Mouse (Mus musculus) midbrain, postnatal 0 days (tissue): ENCODE results near the gene Zc3h18. TPM values are rescaled to one million over a fixed set of nuclear protein-coding genes. Genes with fewer than 3 reads are reported as not detected.

ENCODE experiments used
- ATAC-seq: fragments of 200-750 bp; cut with Nextera tagmentation; 2 replicates; pipeline ENCODE4 v1.8.0; 2017; ENCODE audit warnings: moderate number of reproducible peaks, mild to moderate bottlenecking, moderate TSS enrichment, moderate library complexity; ENCODE audit not compliant: low FRiP score
- DNase-seq: peaks from one replicate; pipeline ENCODE4 v3.0.0-alpha.2; 2015; ENCODE audit warnings: low spot score
- H3K27ac ChIP-seq: fragments of 300-500 bp; sonication (generic); 2 replicates; pipeline ENCODE4 v1.5.1; 2014; ENCODE audit warnings: low read depth, mild to moderate bottlenecking, low read length, mixed read lengths
- H3K27me3 ChIP-seq: fragments of 300-500 bp; sonication (generic); 2 replicates; pipeline ENCODE4 v1.6.1; 2014; ENCODE audit warnings: low read length, control low read depth, mixed read lengths; ENCODE audit not compliant: insufficient read depth
- H3K36me3 ChIP-seq: fragments of 300-500 bp; sonication (generic); 2 replicates; pipeline ENCODE4 v1.6.1; 2014; ENCODE audit warnings: low read length, control low read depth, mixed read lengths; ENCODE audit not compliant: insufficient read depth
- H3K4me1 ChIP-seq: fragments of 300-500 bp; sonication (generic); 2 replicates; pipeline ENCODE4 v1.6.1; 2014; ENCODE audit warnings: mild to moderate bottlenecking, control low read depth, antibody characterized with exemption, low read length, mixed read lengths; ENCODE audit not compliant: insufficient read depth
- H3K4me2 ChIP-seq: fragments of 300-500 bp; sonication (generic); 2 replicates; pipeline ENCODE4 v1.6.1; 2014; ENCODE audit warnings: low read depth, mild to moderate bottlenecking, low read length, mixed read lengths; ENCODE audit not compliant: poor library complexity, severe bottlenecking
- H3K4me3 ChIP-seq: fragments of 300-500 bp; sonication (generic); 2 replicates; pipeline ENCODE4 v1.5.1; 2014; ENCODE audit warnings: low read depth, mild to moderate bottlenecking, low read length, moderate library complexity
- H3K9ac ChIP-seq: fragments of 300-500 bp; sonication (generic); replicated peaks from 2 replicates; pipeline ENCODE4 v1.6.1; 2014; ENCODE audit warnings: mild to moderate bottlenecking, low read length, moderate library complexity, mixed read lengths; ENCODE audit not compliant: poor library complexity, severe bottlenecking
- H3K9me3 ChIP-seq: fragments of 300-500 bp; sonication (generic); 2 replicates; pipeline ENCODE4 v1.6.1; 2016; ENCODE audit warnings: low read length, control low read depth
- CTCF ChIP-seq: IDR thresholded peaks from 2 replicates; pipeline ENCODE4 v1.5.1; 2016; ENCODE audit warnings: antibody characterized with exemption, mild to moderate bottlenecking
- WGBS: fragments of 180-500 bp; shearing (Covaris S2); extraction: QIAGEN DNeasy Blood & Tissue Kit; methylation state at CpG from one replicate; pipeline ENCODE4 v1.1.7; 2014; 5-methylcytosine and 5-hydroxymethylcytosine counted together
- polyA plus RNA-seq: library from polyadenylated mRNA; unstranded; fragments of >200 nt; fragmentation: Nextera tagmentation; extraction: Ambion mirVana; gene quantifications from 2 replicates; pipeline ENCODE4 v1.2.1, GENCODE M21; 2015
- total RNA-seq: library from RNA; depleted of rRNA; stranded (reverse); fragments of >200 nt; gene quantifications from 2 replicates; pipeline ENCODE4 v1.2.3, GENCODE M21; 2014

Zc3h18 gene
- total and polyA plus RNA-seq, 2 experiments from 2014 or later: 25.0 to 29.4 TPM

DNA sequence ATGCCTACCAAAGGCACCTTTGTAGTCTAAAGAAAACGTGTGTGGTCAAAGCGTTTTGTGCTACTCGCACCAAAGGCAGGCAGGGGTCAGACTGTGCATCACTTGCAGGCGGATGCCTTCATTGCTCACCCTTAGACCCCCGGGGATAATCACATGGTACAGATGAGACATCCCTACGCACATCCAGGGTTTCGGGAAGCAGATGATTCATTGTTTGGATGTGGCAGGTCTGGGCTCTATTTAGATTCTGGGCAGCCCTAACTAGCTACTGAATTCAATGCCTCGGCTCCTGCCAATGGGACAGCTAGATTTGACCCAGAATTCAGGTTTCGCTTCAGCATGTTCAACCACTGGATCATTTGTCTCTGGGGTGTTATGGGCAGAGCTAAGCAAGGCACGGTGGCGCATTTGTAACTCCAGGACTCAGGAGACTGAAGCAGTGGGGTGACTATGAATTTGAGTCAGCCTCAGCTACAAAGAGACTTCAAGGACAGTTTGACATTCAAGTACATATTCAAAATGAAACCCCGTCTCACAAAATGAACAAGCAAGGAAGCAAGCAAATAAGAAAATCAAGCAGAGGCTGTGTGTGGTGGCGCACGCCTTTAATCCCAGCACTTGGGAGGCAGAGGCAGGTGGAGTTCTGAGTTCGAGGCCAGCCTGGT, 17.2 kb upstream of the Zc3h18 start:
- no peak for ATAC-seq

DNA sequence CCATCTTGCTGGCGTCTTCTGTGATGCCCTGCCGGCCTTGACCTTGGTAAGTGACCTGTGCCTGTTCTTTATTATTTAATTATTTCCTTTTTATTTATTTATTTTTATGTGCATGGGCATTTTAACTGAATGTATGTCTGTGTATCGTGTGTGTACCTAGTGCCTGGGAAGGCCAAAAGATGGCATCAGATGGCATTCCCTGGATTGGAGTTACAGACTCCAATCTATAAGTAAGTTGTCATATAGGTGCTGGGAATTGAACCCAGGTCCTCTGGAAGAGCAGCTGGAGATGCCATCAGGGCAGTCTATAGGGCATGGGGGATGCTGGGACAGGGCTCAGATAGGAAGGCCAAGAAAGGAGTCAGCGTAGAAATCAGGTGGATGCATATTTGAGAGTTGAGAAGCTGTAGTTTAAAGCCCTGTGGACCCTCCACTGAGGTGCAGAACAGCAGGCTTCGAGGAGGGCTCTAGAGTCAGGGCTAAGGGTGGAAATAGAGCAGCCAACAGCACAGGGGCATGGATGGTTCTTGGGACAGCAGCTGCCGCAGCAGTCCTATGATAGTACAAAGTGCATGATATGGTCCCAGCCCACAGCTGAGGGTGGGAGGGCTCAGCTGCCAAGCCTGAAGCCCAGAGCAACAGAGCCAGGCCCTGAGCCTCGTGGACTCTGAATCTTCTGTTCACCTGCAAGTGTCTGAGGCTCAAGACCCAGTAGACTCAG, 15.6 kb upstream of the Zc3h18 start, which contains the start of gene Trhr2:
Gene Trhr2 (minus strand): TSS at position 51 of the 721 bp plus-strand sequence.
- WGBS: 78% methylated on average over 7 of the region's 7 CpGs
- no peak for DNase-seq
- H3K27me3 ChIP-seq: 0 out of 2 replicates have a peak, but pooled peaks cover 8% of the 10 kb centered on the region

More for the DNA sequence above, 17.2 kb upstream of the Zc3h18 start:
- Histone ChIP-seq H3K36me3 (no peaks in the 10 kb centered on the region), H3K27me3 (0 out of 2 replicates have a peak, but pooled peaks cover 4% of the 10 kb centered on the region), H3K9ac (no peak overlapping the region), H3K4me2 (no peak overlapping the region), H3K27ac (no peak overlapping the region), H3K4me1 (no peaks in the 10 kb centered on the region), H3K4me3 (no peak overlapping the region), H3K9me3 (no peaks in the 10 kb centered on the region)
- 75% methylated on average over 15 of the region's 15 CpGs for WGBS
- no peak for TF ChIP-seq CTCF
- no peak for DNase-seq

DNA sequence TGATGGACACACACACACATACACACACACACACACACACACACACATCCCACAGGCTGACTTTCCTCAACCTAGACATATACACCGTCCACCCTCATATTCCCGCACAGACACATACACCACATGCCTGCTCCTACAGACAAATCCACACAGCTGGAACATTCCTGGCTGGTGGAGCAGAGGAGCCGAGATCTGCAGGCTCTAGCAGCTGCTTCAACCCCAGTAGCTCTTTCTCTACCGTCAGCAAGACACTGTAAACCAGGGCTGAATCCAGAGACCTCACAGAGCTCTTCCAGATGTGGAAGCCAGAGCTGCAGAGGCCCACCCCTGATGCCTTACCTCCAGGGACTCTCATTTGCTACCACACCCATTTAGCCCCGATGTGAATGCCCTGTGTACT, 14.1 kb upstream of the Zc3h18 start:
- 41% methylated on average over 5 of the region's 5 CpGs for WGBS
- 0 out of 2 replicates have a peak, but pooled peaks cover 8% of the 10 kb centered on the region for H3K27me3 ChIP-seq
- no peaks in the 10 kb centered on the region for H3K36me3 ChIP-seq
- DNase-seq: no peak
- TF ChIP-seq CTCF: no peak
- no peak overlapping the region for H3K9ac ChIP-seq
- no peak overlapping the region for H3K4me3 ChIP-seq
- peak overlapping the region; percentile 9; the same call in 1 of the 2 replicates for H3K4me2 ChIP-seq
- no peaks in the 10 kb centered on the region for H3K4me1 ChIP-seq
- H3K9me3 ChIP-seq: no peaks in the 10 kb centered on the region
- no peak overlapping the region for H3K27ac ChIP-seq
- ATAC-seq: no peak

More for the DNA sequence above, 15.6 kb upstream of the Zc3h18 start, which contains the start of gene Trhr2:
- Histone ChIP-seq H3K9ac (0 out of 2 replicates have a peak within 1 kb of the TSS, but pooled peaks have one; percentile 8), H3K4me3 (no peak within 1 kb of the TSS), H3K4me1 (no peaks in the 10 kb centered on the region), H3K27ac (no peak within 1 kb of the TSS), H3K36me3 (no peaks in the 10 kb centered on the region), H3K4me2 (no peak within 1 kb of the TSS), H3K9me3 (no peaks in the 10 kb centered on the region)
- ATAC-seq: no peak
- TF ChIP-seq CTCF: no peak

DNA sequence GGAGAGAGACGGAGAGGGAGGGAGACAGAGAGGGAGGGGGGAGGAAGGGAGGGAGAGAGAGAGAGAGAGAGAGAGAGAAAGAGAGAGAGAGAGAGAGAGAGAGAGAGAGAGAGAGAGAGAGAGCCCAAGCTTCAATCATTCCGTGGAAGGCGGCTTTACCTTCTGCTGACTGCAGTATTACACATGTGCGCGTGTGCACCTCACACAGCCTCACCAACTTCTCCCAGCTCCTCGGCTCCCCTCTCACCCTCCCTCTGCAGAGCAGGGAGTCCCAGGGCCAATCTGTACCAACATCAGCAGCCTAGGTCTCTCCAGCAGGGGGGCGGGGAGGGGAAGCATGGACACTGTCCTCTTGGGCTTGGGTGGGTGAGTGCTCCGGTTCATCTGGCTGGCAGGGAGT, 13.4 kb upstream of the Zc3h18 start:
- ATAC-seq (peak; percentile 34; the same call in 1 of the 2 replicates), DNase-seq (no peak)
- H3K9ac ChIP-seq: no peak overlapping the region
- 32% methylated on average over 7 of the region's 8 CpGs for WGBS
- H3K36me3 ChIP-seq: no peaks in the 10 kb centered on the region
- no peaks in the 10 kb centered on the region for H3K9me3 ChIP-seq
- no peak overlapping the region for H3K4me2 ChIP-seq
- no peaks in the 10 kb centered on the region for H3K4me1 ChIP-seq
- no peak overlapping the region for H3K27ac ChIP-seq
- no peak for TF ChIP-seq CTCF
- H3K27me3 ChIP-seq: 0 out of 2 replicates have a peak, but pooled peaks cover 8% of the 10 kb centered on the region
- H3K4me3 ChIP-seq: no peak overlapping the region

DNA sequence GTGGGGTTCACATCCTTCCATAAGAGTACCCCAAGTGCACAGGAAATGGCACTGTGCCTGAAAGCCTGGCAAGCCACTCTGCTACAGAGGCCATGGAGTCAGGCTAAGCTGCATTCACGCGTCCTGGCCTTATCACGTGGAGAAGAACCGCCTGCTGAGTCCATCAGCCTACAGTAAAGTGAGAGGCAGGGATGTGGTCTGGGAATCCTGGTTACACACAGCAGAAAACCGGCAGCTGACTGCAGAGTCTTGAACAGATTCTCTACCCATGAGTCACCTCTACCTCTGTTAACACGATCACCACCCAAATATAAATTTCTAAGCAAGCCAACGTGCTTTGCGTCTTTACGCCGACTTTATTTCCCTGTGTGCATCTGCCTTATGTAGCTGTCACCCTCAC, 7.9 kb upstream of the Zc3h18 start:
- Histone ChIP-seq H3K36me3 (no peaks in the 10 kb centered on the region), H3K9me3 (no peaks in the 10 kb centered on the region), H3K9ac (no peak overlapping the region), H3K4me3 (no peak overlapping the region), H3K4me2 (no peak overlapping the region), H3K27ac (no peak overlapping the region), H3K27me3 (0 out of 2 replicates have a peak, but pooled peaks cover 6% of the 10 kb centered on the region), H3K4me1 (no peaks in the 10 kb centered on the region)
- no peak for TF ChIP-seq CTCF
- DNase-seq (no peak), ATAC-seq (no peak)
- 73% methylated on average over 10 of the region's 10 CpGs for WGBS

DNA sequence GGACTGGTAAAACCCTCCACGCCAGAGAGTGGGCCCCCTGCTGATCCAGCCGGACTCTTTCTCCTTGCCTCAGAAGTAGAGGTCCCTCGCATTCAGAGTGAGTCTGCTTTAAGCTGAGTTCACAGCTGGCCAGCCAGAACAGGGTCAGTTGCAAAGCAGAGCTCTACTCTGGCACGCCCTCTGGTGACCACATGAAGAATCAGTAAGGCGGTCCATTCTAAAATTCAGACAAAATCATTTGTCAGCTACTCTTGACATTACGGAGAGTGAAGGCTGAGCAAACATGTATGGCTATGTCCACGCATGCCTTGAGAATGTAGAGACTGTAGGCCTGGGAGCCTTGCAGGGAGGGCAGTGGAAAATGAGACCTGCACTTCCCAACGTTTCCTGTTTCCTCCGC, 6.7 kb upstream of the Zc3h18 start:
- 0 out of 2 replicates have a peak, but pooled peaks have one; percentile 34 for ATAC-seq
- DNase-seq: peak; percentile 73
- no peaks in the 10 kb centered on the region for H3K4me1 ChIP-seq
- H3K27ac ChIP-seq: no peak overlapping the region
- TF ChIP-seq CTCF: peak; percentile 89
- no peak overlapping the region for H3K9ac ChIP-seq
- WGBS: 11% methylated on average over 9 of the region's 9 CpGs
- no peak overlapping the region for H3K4me2 ChIP-seq
- H3K9me3 ChIP-seq: no peaks in the 10 kb centered on the region
- no peaks in the 10 kb centered on the region for H3K36me3 ChIP-seq
- H3K27me3 ChIP-seq: 0 out of 2 replicates have a peak, but pooled peaks cover under 1% of the 10 kb centered on the region
- no peak overlapping the region for H3K4me3 ChIP-seq
